Mouse (Mus musculus) hindbrain, postnatal 0 days (tissue): ENCODE measurements around the gene Mcu. TPM values are rescaled to one million over a fixed set of nuclear protein-coding genes. Genes with fewer than 3 reads are reported as not detected.

ENCODE experiments used
- ATAC-seq: fragments of 200-750 bp; cut with Nextera tagmentation; 2 replicates; pipeline ENCODE4 v1.8.0; 2017; ENCODE audit warnings: mild to moderate bottlenecking, moderate TSS enrichment, moderate library complexity
- DNase-seq: peaks from one replicate; pipeline ENCODE4 v3.0.0-alpha.2; 2015; ENCODE audit warnings: low spot score
- H3K27ac ChIP-seq: fragments of 300-500 bp; sonication (generic); 2 replicates; pipeline ENCODE4 v1.5.1; 2014; ENCODE audit warnings: mild to moderate bottlenecking
- H3K27me3 ChIP-seq: fragments of 300-500 bp; sonication (generic); 2 replicates; pipeline ENCODE4 v1.6.1; 2014; ENCODE audit warnings: low read length, mixed read lengths; ENCODE audit not compliant: insufficient read depth
- H3K36me3 ChIP-seq: fragments of 300-500 bp; sonication (generic); 2 replicates; pipeline ENCODE4 v1.6.1; 2014; ENCODE audit warnings: low read length, mixed read lengths; ENCODE audit not compliant: insufficient read depth
- H3K4me1 ChIP-seq: fragments of 300-500 bp; sonication (generic); 2 replicates; pipeline ENCODE4 v1.6.1; 2014; ENCODE audit warnings: antibody characterized with exemption, low read length, mixed read lengths; ENCODE audit not compliant: insufficient read depth
- H3K4me2 ChIP-seq: fragments of 300-500 bp; sonication (generic); 2 replicates; pipeline ENCODE4 v1.6.1; 2014; ENCODE audit warnings: low read depth, mild to moderate bottlenecking, low read length, moderate library complexity, mixed read lengths
- H3K4me3 ChIP-seq: fragments of 300-500 bp; sonication (generic); 2 replicates; pipeline ENCODE4 v1.5.1; 2014; ENCODE audit warnings: low read length
- H3K9ac ChIP-seq: fragments of 300-500 bp; sonication (generic); replicated peaks from 2 replicates; pipeline ENCODE4 v1.6.1; 2014; ENCODE audit warnings: mild to moderate bottlenecking, low read length, moderate library complexity, mixed read lengths
- H3K9me3 ChIP-seq: fragments of 300-500 bp; sonication (generic); 2 replicates; pipeline ENCODE4 v1.6.1; 2016; ENCODE audit warnings: low read length, mixed read lengths
- CTCF ChIP-seq: IDR thresholded peaks from 2 replicates; pipeline ENCODE4 v1.5.1; 2016; ENCODE audit warnings: antibody characterized with exemption, control low read depth, low read depth
- WGBS: fragments of 180-500 bp; shearing (Covaris S2); extraction: QIAGEN DNeasy Blood & Tissue Kit; methylation state at CpG from one replicate; pipeline ENCODE4 v1.1.7; 2014; 5-methylcytosine and 5-hydroxymethylcytosine counted together
- polyA plus RNA-seq: library from polyadenylated mRNA; unstranded; fragments of >200 nt; fragmentation: Nextera tagmentation; extraction: Ambion mirVana; gene quantifications from 2 replicates; pipeline ENCODE4 v1.2.1, GENCODE M21; 2015
- total RNA-seq: library from RNA; depleted of rRNA; stranded (reverse); fragments of >200 nt; gene quantifications from 2 replicates; pipeline ENCODE4 v1.2.3, GENCODE M21; 2014

Gene Mcu
- total and polyA plus RNA-seq, 2 experiments from 2014 or later = 33.4 to 44.9 TPM

- H3K4me1 ChIP-seq = no peaks in the 10 kb centered on the region
- 26% methylated on average over 5 of the region's 5 CpGs for WGBS
- no peak overlapping the region for H3K4me3 ChIP-seq
- H3K9me3 ChIP-seq = no peaks in the 10 kb centered on the region
- H3K27me3 ChIP-seq = no peaks in the 10 kb centered on the region
- no peak for TF ChIP-seq CTCF
- DNase-seq (no peak), ATAC-seq (no peak)
- no peak overlapping the region for H3K4me2 ChIP-seq
- H3K9ac ChIP-seq = no peak overlapping the region
- no peaks in the 10 kb centered on the region for H3K36me3 ChIP-seq
- no peak overlapping the region for H3K27ac ChIP-seq
These were observed 177.0 kb downstream of the Mcu start for GRCm38 (mm10) chr10:59439508-59439931.

- Histone ChIP-seq H3K36me3 (no peaks in the 10 kb centered on the region), H3K4me2 (no peak overlapping the region), H3K4me3 (no peak overlapping the region), H3K9ac (no peak overlapping the region), H3K27me3 (no peaks in the 10 kb centered on the region), H3K4me1 (no peaks in the 10 kb centered on the region), H3K9me3 (no peaks in the 10 kb centered on the region), H3K27ac (no peak overlapping the region)
- TF ChIP-seq CTCF = no peak
- WGBS = 94% methylated on average over 12 of the region's 12 CpGs
- ATAC-seq = no peak
- no peak for DNase-seq
These were observed 177.8 kb downstream of the Mcu start for GRCm38 (mm10) chr10:59438651-59439050.

- WGBS = 94% methylated on average over 18 of the region's 18 CpGs
- TF ChIP-seq CTCF = no peak
- no peak for DNase-seq
These were observed 180.7 kb downstream of the Mcu start for GRCm38 (mm10) chr10:59435746-59436145.

GRCm38 (mm10) chr10:59430701-59431218 lies 185.7 kb downstream of the Mcu start:
- 73% methylated on average over 6 of the region's 6 CpGs for WGBS
- no peak for TF ChIP-seq CTCF
- ATAC-seq = no peak

More at GRCm38 (mm10) chr10:59435746-59436145, 180.7 kb downstream of the Mcu start:
- Histone ChIP-seq H3K4me2 (no peak overlapping the region), H3K9me3 (no peaks in the 10 kb centered on the region), H3K4me1 (no peaks in the 10 kb centered on the region), H3K9ac (no peak overlapping the region), H3K27me3 (no peaks in the 10 kb centered on the region), H3K36me3 (no peaks in the 10 kb centered on the region), H3K4me3 (no peak overlapping the region), H3K27ac (no peak overlapping the region)
- no peak for ATAC-seq

DNA sequence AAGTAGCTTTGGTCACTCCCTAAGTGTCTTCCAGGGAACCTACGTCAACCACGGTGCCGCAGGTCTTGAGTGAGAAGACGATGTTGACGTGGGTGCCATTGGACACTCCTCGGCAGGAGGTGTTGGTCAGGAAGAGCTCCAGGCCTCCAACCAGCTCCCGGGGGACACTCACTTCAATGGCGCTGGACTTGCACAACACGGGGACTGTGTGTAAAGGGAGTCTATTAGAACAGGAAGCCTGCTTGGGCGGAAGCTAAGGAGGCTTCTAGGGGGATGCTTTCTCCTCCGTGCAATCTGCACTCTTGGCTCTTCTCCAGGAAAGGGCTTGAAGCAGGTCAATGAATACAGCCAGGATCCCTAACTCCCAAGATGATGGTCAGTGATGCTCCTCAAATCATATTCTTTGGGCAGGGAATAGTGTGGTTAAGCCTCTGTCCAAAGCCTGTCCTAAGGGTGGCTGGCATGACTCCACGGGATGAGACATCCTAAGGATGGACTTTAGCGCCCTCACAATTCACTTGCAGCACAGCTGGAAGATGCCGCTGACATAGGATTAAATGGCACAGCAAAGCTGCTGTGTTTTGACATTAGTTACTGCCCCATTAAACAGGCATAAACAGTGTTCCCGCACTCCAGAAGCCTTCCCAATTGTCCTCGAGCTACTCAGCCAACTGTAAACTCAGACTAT lies 186.9 kb downstream of the Mcu start:
- H3K27ac ChIP-seq = no peak overlapping the region
- no peak overlapping the region for H3K4me3 ChIP-seq
- WGBS = 74% methylated on average over 16 of the region's 16 CpGs
- no peak for ATAC-seq
- no peaks in the 10 kb centered on the region for H3K27me3 ChIP-seq
- 0 out of 2 replicates have a peak, but pooled peaks cover 5% of the 10 kb centered on the region for H3K4me1 ChIP-seq
- no peak overlapping the region for H3K9ac ChIP-seq
- no peak for DNase-seq
- no peak overlapping the region for H3K4me2 ChIP-seq
- no peaks in the 10 kb centered on the region for H3K9me3 ChIP-seq
- TF ChIP-seq CTCF = no peak
- no peaks in the 10 kb centered on the region for H3K36me3 ChIP-seq

More at GRCm38 (mm10) chr10:59430701-59431218, 185.7 kb downstream of the Mcu start:
- Histone ChIP-seq H3K4me2 (no peak overlapping the region), H3K27ac (no peak overlapping the region), H3K9me3 (no peaks in the 10 kb centered on the region), H3K27me3 (no peaks in the 10 kb centered on the region), H3K9ac (no peak overlapping the region), H3K4me1 (no peaks in the 10 kb centered on the region), H3K4me3 (no peak overlapping the region), H3K36me3 (no peaks in the 10 kb centered on the region)
- no peak for DNase-seq

DNA sequence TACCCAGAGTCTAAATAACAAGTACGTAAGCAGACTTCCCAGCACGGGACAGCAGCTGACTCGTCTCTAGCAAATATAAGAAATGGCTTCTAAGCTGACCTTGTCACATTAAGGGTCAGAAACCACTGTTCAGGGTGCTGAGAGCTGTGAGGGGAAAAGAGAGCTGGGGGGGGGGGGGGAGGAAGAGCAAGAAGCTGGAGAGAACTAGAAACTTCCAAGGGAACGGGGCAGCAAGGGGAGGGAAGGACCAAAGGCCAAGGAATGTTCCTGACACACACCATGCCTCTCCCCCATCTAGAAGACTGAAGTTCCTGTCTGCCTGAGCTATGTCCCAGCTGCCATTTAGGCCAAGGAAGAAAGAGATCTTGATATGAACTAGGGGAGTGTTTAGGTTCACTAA lies 190.1 kb downstream of the Mcu start:
- no peaks in the 10 kb centered on the region for H3K36me3 ChIP-seq
- H3K4me3 ChIP-seq = no peak overlapping the region
- no peak overlapping the region for H3K9ac ChIP-seq
- H3K4me2 ChIP-seq = no peak overlapping the region
- ATAC-seq (no peak), DNase-seq (no peak)
- no peaks in the 10 kb centered on the region for H3K27me3 ChIP-seq
- no peak overlapping the region for H3K27ac ChIP-seq
- no peak for TF ChIP-seq CTCF
- no peaks in the 10 kb centered on the region for H3K9me3 ChIP-seq
- 0 out of 2 replicates have a peak, but pooled peaks cover 5% of the 10 kb centered on the region for H3K4me1 ChIP-seq
- WGBS = 81% methylated on average over 4 of the region's 4 CpGs

DNA sequence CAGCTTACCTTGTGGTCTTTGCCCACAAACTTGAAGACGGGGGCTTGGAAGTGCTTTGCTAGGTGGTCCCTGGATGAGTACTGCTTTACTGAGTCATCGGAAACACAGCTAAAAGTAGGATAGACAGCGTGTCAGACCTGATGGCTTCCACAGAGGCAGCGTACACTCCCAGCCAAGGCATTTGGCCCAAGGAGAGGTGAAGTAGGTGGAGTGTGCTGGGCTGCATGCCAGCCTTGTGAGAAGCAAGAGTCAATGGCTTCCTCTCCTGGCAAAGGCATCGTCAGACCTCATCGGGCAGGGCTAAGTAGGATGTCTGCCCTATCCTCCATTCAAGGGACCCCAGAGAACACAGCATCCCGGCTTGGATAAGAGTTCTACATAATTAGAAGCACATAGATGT lies 191.1 kb downstream of the Mcu start:
- no peak for TF ChIP-seq CTCF
- Histone ChIP-seq H3K36me3 (no peaks in the 10 kb centered on the region), H3K9me3 (no peaks in the 10 kb centered on the region), H3K27me3 (no peaks in the 10 kb centered on the region), H3K4me1 (0 out of 2 replicates have a peak, but pooled peaks cover 5% of the 10 kb centered on the region), H3K9ac (no peak overlapping the region), H3K27ac (no peak overlapping the region), H3K4me3 (no peak overlapping the region), H3K4me2 (no peak overlapping the region)
- ATAC-seq = no peak
- WGBS = 67% methylated on average over 7 of the region's 7 CpGs
- DNase-seq = peak; percentile 31
